Mouse (Mus musculus): ENCODE measurements around the gene Acsbg2.

The Acsbg2 gene

GRCm38 (mm10) chr17:56819032-56819545, 55.2 kb downstream of the Acsbg2 start:
- no peak for DNase-seq

GRCm38 (mm10) chr17:56818067-56818636, 56.1 kb downstream of the Acsbg2 start:
- peak; percentile 31 for DNase-seq

GRCm38 (mm10) chr17:56815057-56815345, 59.2 kb downstream of the Acsbg2 start:
- DNase-seq, result no peak

GRCm38 (mm10) chr17:56814316-56815056, 59.8 kb downstream of the Acsbg2 start:
- peak; percentile 44 for DNase-seq

GRCm38 (mm10) chr17:56810245-56810644, 64.0 kb downstream of the Acsbg2 start:
- DNase-seq, result peak; percentile 77

- DNase-seq, result peak; percentile 79
Observed at GRCm38 (mm10) chr17:56808518-56808917, 65.7 kb downstream of the Acsbg2 start.

GRCm38 (mm10) chr17:56805784-56806183, 68.5 kb downstream of the Acsbg2 start:
- DNase-seq, result no peak

GRCm38 (mm10) chr17:56804952-56805351, 69.3 kb downstream of the Acsbg2 start:
- no peak for DNase-seq

- DNase-seq, result no peak
Observed at GRCm38 (mm10) chr17:56802065-56802464, 72.2 kb downstream of the Acsbg2 start.

GRCm38 (mm10) chr17:56799276-56799675, 75.0 kb downstream of the Acsbg2 start:
- no peak for DNase-seq

- DNase-seq, result no peak
Observed at GRCm38 (mm10) chr17:56793614-56794319, 80.5 kb downstream of the Acsbg2 start.

All from kidney, adult 9 months (tissue).